13 mouse cellular contexts compared by ENCODE assay signal in genomic region chr2:35714742-35715167, GRCm38 (mm10).
A peak's percentile ranks its signal among the peaks of the same experiment; 100 is the strongest.
DNase-seq lines count a peak whose midpoint lies in the region; ATAC-seq and TF ChIP-seq lines count a peak whose summit lies in the region.
"Had no signal": no experiment of that assay in that cellular context is flagged by ENCODE, and none has a peak within 500 bp of the region (broad histone marks: within the 10 kb centered on the region; RNA-seq: fewer than 3 reads in every experiment).

No protein-coding gene starts in this region.

- no peak overlapping the region for H3K4me3 ChIP-seq in forebrain, embryonic 10.5 days
- no peak overlapping the region for H3K4me3 ChIP-seq in forebrain, embryonic 12.5 days (replicated peaks)
- H3K4me3 ChIP-seq in lung, embryonic 16.5 days (ENCODE audit: low read length), result no peak overlapping the region
- H3K4me3 ChIP-seq: liver, embryonic 13.5 days had no signal

- H3K27me3 ChIP-seq in forebrain, embryonic 10.5 days (ENCODE audit: poor library complexity, severe bottlenecking), result no peaks in the 10 kb centered on the region
- H3K27me3 ChIP-seq in forebrain, embryonic 12.5 days, result no peaks in the 10 kb centered on the region
- H3K27me3 ChIP-seq in lung, embryonic 16.5 days (ENCODE audit: control insufficient read depth, insufficient read depth, low read depth, low read length), result no peaks in the 10 kb centered on the region
- H3K27me3 ChIP-seq: CH12.LX; liver, embryonic 13.5 days had no signal

- no peak overlapping the region for H3K9ac ChIP-seq in forebrain, embryonic 12.5 days
- H3K9ac ChIP-seq in lung, embryonic 16.5 days (ENCODE audit: low read length), result no peak overlapping the region
- H3K9ac ChIP-seq: hindbrain, embryonic 14.5 days; liver, embryonic 13.5 days had no signal

- H3K27ac ChIP-seq in forebrain, embryonic 10.5 days, result peak overlapping the region; percentile 40; the same call in 1 of the 2 replicates
- no peak overlapping the region for H3K27ac ChIP-seq in forebrain, embryonic 12.5 days
- H3K27ac ChIP-seq in lung, embryonic 16.5 days (ENCODE audit: low read length), result peak overlapping the region; percentile 48
- H3K27ac ChIP-seq: hindbrain, embryonic 14.5 days; liver, embryonic 13.5 days had no signal

- 88% methylated on average over 8 of the region's 8 CpGs for WGBS in forebrain, embryonic 10.5 days
- 65% methylated on average over 8 of the region's 8 CpGs for WGBS in forebrain, embryonic 12.5 days
- 18% methylated on average over 8 of the region's 8 CpGs for WGBS in lung, embryonic 16.5 days

- no peaks in the 10 kb centered on the region for H3K4me1 ChIP-seq in forebrain, embryonic 10.5 days
- H3K4me1 ChIP-seq in forebrain, embryonic 12.5 days, result peaks cover 8% of the 10 kb centered on the region
- peaks cover 16% of the 10 kb centered on the region for H3K4me1 ChIP-seq in lung, embryonic 16.5 days (replicated peaks; ENCODE audit: control insufficient read depth, insufficient read depth, low read length)

- intact Hi-C loops in heart, postnatal 25 days (cut with DNase I), result loop anchor here (5.0 kb wide), 1 partner anchor 62 kb away; no protein-coding TSS in a partner anchor

- no peak for DNase-seq in forebrain, embryonic 10.5 days (ENCODE audit: extremely low spot score, low spot score)
- no peak for DNase-seq in lung, postnatal 14 days
- peak; percentile 43 for DNase-seq in brain, embryonic 14.5 days (ENCODE audit: low read depth)
- DNase-seq in heart, postnatal 25 days (ENCODE audit: low spot score), result peak; percentile 38
- no peak for DNase-seq in layer of hippocampus, adult 9-11 months
- no peak for DNase-seq in urinary bladder, postnatal 36 days (ENCODE audit: low spot score in 2 of 2)
- DNase-seq: cerebellum, postnatal 14 days; liver, embryonic 13.5 days; thymus, adult 2 months had no signal

- TF ChIP-seq POLR2A in brain, embryonic 14.5 days (IDR thresholded peaks at IDR 0.05; ENCODE audit: borderline replicate concordance, extremely low read depth, insufficient read depth, insufficient read length, poor library complexity, severe bottlenecking), result no peak

- H3K4me2 ChIP-seq in forebrain, embryonic 12.5 days, result no peak overlapping the region
- H3K4me2 ChIP-seq in lung, embryonic 16.5 days (ENCODE audit: low read depth, low read length), result no peak overlapping the region
- H3K4me2 ChIP-seq: hindbrain, embryonic 14.5 days; liver, embryonic 13.5 days had no signal

- no peaks in the 10 kb centered on the region for H3K9me3 ChIP-seq in forebrain, embryonic 10.5 days
- H3K9me3 ChIP-seq in forebrain, embryonic 12.5 days, result no peaks in the 10 kb centered on the region
- H3K9me3 ChIP-seq in lung, embryonic 16.5 days (ENCODE audit: control insufficient read depth, low read length), result no peaks in the 10 kb centered on the region
- H3K9me3 ChIP-seq: liver, embryonic 13.5 days had no signal

- TF ChIP-seq CTCF in brain, embryonic 14.5 days (IDR thresholded peaks at IDR 0.05; ENCODE audit: borderline replicate concordance, extremely low read depth, insufficient read depth, insufficient read length), result no peak

- peaks cover 100% of the 10 kb centered on the region for H3K36me3 ChIP-seq in forebrain, embryonic 10.5 days (replicated peaks)
- H3K36me3 ChIP-seq in forebrain, embryonic 12.5 days (replicated peaks), result peaks cover 96% of the 10 kb centered on the region
- H3K36me3 ChIP-seq in lung, embryonic 16.5 days (ENCODE audit: control insufficient read depth, insufficient read depth, low read length), result peaks cover 54% of the 10 kb centered on the region

- no peak; the same call in 1 of the 2 replicates for ATAC-seq in forebrain, embryonic 12.5 days (ENCODE audit: low FRiP score)
- ATAC-seq in lung, embryonic 16.5 days (ENCODE audit: low read depth), result peak; percentile 74

Comparison
In these comparisons a context has a peak if more than half of its experiments do, and no peak if none do; other contexts are left out.
1. DNase-seq: peak in brain, embryonic 14.5 days (single experiment) and heart, postnatal 25 days (single experiment); none in forebrain, embryonic 10.5 days (single experiment), lung, postnatal 14 days (single experiment), layer of hippocampus, adult 9-11 months (single experiment) and urinary bladder, postnatal 36 days (0 of 2).